Mouse (Mus musculus): ENCODE data around the gene Gtpbp6. TPM values are rescaled to one million over a fixed set of nuclear protein-coding genes. Genes with fewer than 3 reads are reported as not detected.
"Not testable (repeated sequence)": the region's sequence is repeated elsewhere in the genome, so short reads cannot be mapped to it uniquely, and the experiment has no call there.

Gene Gtpbp6
- total and polyA plus RNA-seq, 3 experiments: 16.6 to 35.6 (median 17.5) TPM

DNA sequence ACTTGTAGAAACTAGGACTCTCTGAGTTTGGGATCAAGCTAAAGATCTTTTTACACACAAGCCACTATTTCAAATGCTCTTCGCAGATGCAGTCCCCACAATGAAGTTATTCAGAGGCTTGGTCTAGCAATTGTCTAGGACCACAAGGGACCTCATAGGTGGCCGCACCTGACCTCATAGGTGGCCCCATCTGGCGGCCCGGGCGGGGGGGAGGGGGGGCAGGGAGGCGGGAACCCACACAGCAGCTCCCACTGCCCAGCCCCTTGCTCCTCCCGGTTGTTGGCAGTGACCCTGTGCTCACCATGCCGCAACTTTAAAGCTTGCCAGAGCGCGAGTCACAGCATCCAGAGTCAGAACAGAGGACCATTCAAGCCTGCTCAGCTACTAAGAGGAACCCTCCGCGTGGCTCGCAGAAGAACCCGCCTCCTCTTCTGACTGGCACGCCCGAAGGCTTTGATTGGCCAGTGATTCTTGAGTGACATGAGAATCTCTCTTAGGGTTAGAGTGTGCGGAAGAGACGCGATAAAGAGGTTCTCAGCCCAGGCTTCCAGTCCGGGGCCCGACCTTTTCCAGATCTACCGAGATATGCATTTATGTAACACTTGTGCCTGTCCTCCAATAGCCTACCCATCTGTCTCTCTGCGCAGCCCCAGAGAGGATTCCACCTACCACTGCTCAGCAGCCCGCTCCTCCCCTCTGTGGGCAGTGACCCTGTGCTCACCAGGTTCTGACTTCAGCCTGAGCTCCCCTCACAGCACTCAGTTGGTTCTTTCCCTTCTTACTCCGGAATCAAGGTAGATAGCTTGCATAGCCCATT is 13.8 kb downstream of the Gtpbp6 start, which contains the start of gene Gm35315:
Gene Gm35315 (minus strand): TSS at position 391 of the 817 bp plus-strand sequence.
- no peaks in the 10 kb centered on the region for H3K9me3 ChIP-seq (replicated peaks)
- DNase-seq (ENCODE audit: low spot score) (peak; percentile 79), ATAC-seq (ENCODE audit: extremely low read depth, insufficient number of reproducible peaks, low FRiP score, poor library complexity, severe bottlenecking) (peak; percentile 96)
- H3K4me3 ChIP-seq (ENCODE audit: low read depth, low read length): peak within 1 kb of the TSS; percentile 73
- H3K36me3 ChIP-seq (replicated peaks): peaks cover 3% of the 10 kb centered on the region
- TF ChIP-seq POLR2AphosphoS5 (IDR thresholded peaks at IDR 0.05; ENCODE audit: insufficient replicate concordance, low read depth, low read length) (no peak), CTCF (IDR thresholded peaks at IDR 0.05; ENCODE audit: low read depth, low read length) (no peak), GATA2 (IDR thresholded peaks at IDR 0.05; ENCODE audit: borderline replicate concordance, low read depth, low read length) (no peak), GATA1 (IDR thresholded peaks at IDR 0.05; ENCODE audit: borderline replicate concordance, low read length) (no peak), TAL1 (conservative IDR thresholded peaks at IDR 0.05; ENCODE audit: low read depth, low read length) (no peak)
- H3K27me3 ChIP-seq (ENCODE audit: insufficient read depth, low read length): no peaks in the 10 kb centered on the region
- peaks cover 17% of the 10 kb centered on the region for H3K4me1 ChIP-seq (ENCODE audit: insufficient read depth, low read depth, low read length)

DNA sequence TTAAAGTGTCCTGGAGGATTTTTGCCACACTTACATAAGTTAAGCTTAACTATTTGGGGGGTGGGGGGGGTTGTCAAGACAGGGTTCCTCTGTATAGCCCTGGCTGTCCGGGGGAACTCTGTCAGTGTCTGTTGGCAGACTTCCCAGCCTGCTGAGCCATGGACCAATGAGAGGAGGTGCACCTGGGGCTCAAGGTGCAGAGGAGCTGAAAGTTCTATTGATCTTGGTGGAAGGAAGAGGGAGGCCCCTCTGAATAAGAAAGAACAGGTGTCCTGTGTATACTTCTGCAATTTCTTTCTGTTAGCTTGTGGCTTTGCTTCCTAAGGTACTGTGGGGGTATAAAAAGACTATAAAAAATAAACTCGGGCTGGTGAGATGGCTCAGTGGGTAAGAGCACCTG is 16.5 kb downstream of the Gtpbp6 start:
- DNase-seq (ENCODE audit: low spot score) (no peak), ATAC-seq (ENCODE audit: extremely low read depth, insufficient number of reproducible peaks, low FRiP score, poor library complexity, severe bottlenecking) (no peak)
- Histone ChIP-seq H3K4me1 (ENCODE audit: insufficient read depth, low read depth, low read length) (peaks cover 17% of the 10 kb centered on the region), H3K4me3 (ENCODE audit: low read depth, low read length) (no peak overlapping the region), H3K27me3 (ENCODE audit: insufficient read depth, low read length) (no peaks in the 10 kb centered on the region), H3K9me3 (replicated peaks) (no peaks in the 10 kb centered on the region), H3K36me3 (replicated peaks) (peaks cover 3% of the 10 kb centered on the region)
- TF ChIP-seq CTCF (IDR thresholded peaks at IDR 0.05; ENCODE audit: low read depth, low read length) (no peak), GATA1 (IDR thresholded peaks at IDR 0.05; ENCODE audit: borderline replicate concordance, low read length) (no peak), TAL1 (conservative IDR thresholded peaks at IDR 0.05; ENCODE audit: low read depth, low read length) (no peak), GATA2 (IDR thresholded peaks at IDR 0.05; ENCODE audit: borderline replicate concordance, low read depth, low read length) (no peak), POLR2AphosphoS5 (IDR thresholded peaks at IDR 0.05; ENCODE audit: insufficient replicate concordance, low read depth, low read length) (no peak)

DNA sequence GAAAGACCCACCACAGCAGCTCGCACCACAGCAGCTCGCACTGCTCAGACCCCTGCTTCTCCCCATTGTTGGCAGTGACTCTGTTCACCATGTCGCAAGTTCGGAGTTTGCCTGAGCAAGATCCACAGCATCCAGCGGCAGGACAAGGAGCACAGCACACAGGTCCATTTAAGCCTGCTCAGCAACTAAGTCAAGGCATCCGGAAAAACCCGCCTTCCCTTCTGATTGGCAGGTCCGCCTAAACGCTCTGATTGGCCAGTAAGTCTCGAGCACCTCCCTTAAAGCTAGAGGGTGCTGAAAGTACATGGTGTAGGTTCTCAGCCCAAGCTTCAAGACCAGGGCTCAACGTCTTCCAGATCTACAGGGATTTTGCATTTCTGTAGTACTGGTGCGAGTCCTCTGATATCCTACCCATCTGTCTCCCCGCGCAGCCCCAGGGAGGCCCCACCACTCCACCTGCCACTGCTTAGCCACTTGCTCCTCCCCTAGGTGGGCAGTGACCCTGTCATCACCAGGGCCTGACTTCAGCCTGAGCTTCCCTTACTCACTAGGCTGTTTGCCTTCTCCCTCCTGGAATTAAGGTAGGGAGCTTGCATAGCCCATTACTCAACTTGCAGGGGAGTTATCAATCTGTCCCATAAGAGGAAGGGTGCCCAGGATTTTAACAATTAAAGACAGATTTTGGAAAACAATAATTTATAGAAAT is 21.7 kb downstream of the Gtpbp6 start:
- no peaks in the 10 kb centered on the region for H3K27me3 ChIP-seq (ENCODE audit: insufficient read depth, low read length)
- TF ChIP-seq TAL1 (conservative IDR thresholded peaks at IDR 0.05; ENCODE audit: low read depth, low read length) (no peak), GATA1 (IDR thresholded peaks at IDR 0.05; ENCODE audit: borderline replicate concordance, low read length) (no peak)
- DNase-seq (ENCODE audit: low spot score) (no peak), ATAC-seq (ENCODE audit: extremely low read depth, insufficient number of reproducible peaks, low FRiP score, poor library complexity, severe bottlenecking) (no peak; the same call in 1 of the 2 replicates)
- no peaks in the 10 kb centered on the region for H3K4me1 ChIP-seq (ENCODE audit: insufficient read depth, low read depth, low read length)
- H3K9me3 ChIP-seq (replicated peaks): 0 out of 2 replicates have a peak, but pooled peaks cover 4% of the 10 kb centered on the region
- no peak overlapping the region for H3K4me3 ChIP-seq (ENCODE audit: low read depth, low read length)
- peaks cover 13% of the 10 kb centered on the region for H3K36me3 ChIP-seq (replicated peaks)

DNA sequence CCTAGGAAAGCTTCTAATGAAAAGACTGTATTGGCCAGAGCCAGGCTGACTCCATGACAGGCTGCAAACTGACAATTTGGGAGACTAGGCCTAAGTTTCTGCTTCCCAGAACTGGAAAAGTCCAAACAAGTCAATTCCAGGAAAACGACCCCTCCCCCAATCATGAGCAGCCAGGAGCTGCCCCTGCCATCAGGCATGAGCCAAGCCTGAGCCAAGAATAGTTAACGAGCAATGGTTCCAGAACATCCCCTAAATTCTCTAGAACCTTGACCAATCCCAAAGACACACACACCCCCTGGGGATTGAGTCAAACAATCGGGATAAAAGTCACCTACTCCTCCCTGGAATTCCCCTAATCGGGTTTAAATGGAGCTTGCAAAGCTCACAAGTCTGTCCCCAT is 25.0 kb downstream of the Gtpbp6 start:
- Histone ChIP-seq H3K9me3 (replicated peaks) (peaks cover 18% of the 10 kb centered on the region), H3K36me3 (replicated peaks) (peaks cover 24% of the 10 kb centered on the region), H3K27me3 (ENCODE audit: insufficient read depth, low read length) (no peaks in the 10 kb centered on the region), H3K4me1 (ENCODE audit: insufficient read depth, low read depth, low read length) (no peaks in the 10 kb centered on the region), H3K4me3 (ENCODE audit: low read depth, low read length) (no peak overlapping the region)
- DNase-seq (ENCODE audit: low spot score) (no peak), ATAC-seq (ENCODE audit: extremely low read depth, insufficient number of reproducible peaks, low FRiP score, poor library complexity, severe bottlenecking) (no peak)
- TF ChIP-seq GATA1 (IDR thresholded peaks at IDR 0.05; ENCODE audit: borderline replicate concordance, low read length): no peak
- TF ChIP-seq GATA2 (IDR thresholded peaks at IDR 0.05; ENCODE audit: borderline replicate concordance, low read depth, low read length): no peak

DNA sequence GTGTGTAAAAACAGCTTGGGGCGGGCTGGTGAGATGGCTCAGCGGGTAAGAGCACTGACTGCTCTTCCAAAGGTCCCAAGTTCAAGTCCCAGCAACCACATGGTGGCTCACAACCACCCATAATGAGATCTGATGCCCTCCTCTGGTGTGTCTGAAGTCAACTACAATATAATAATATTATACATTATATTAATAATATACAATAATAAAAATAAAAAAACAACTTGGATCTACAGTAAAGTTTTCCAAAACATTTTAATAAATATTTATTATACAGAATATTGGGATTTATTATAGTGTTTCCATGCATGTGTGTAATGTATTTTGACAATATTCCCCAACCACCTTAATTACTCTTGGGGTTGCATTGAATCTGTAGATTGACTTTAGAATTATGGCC is 35.6 kb downstream of the Gtpbp6 start, which contains the start of gene Gm17655:
Gene Gm17655 (minus strand): TSS at position 101 of the 400 bp plus-strand sequence.
- peaks cover 18% of the 10 kb centered on the region for H3K9me3 ChIP-seq (replicated peaks)
- not testable (repeated sequence) for H3K27me3 ChIP-seq (ENCODE audit: insufficient read depth, low read length); DNase-seq (ENCODE audit: low spot score); ATAC-seq (ENCODE audit: extremely low read depth, insufficient number of reproducible peaks, low FRiP score, poor library complexity, severe bottlenecking); H3K4me1 ChIP-seq (ENCODE audit: insufficient read depth, low read depth, low read length); H3K4me3 ChIP-seq (ENCODE audit: low read depth, low read length); H3K36me3 ChIP-seq (replicated peaks)

DNA sequence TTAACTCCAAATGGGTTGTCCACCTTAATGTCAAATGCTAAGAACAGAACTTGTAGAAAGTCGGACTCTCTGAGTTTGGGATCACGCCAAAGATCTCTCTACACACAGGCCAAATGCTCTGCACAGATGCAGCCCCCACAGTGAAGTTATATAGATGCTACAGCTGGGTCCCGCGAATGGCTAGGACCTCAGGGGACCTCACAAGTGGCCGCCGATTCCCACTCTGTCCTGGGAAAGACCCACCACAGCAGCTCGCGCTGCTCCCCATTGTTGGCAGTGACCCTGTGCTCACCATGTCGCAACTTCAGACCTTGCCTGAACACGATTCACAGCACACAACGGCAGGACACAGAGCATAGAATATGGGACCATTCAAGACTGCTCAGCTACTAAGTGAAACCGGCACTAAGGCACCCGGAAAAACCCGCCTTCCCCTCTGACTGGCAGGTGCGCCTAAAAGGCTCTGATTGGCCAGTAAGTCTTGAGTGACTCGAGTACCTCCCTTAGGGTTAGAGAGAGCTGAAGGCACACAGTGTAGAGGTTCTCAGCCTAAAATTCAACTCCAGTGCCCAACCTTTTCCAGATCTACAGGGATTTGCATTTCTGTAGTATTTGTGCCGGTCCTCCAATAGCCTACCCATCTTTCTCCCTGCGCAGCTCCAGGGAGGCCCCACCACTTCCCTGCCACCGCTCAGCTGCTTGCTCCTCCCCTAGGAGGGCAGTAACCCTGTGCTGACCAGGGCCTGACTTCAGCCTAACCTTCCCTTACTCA is 50.2 kb downstream of the Gtpbp6 start:
- peaks cover 2% of the 10 kb centered on the region; the same call in 1 of the 2 replicates for H3K9me3 ChIP-seq (replicated peaks)
- H3K36me3 ChIP-seq (replicated peaks): peaks cover 3% of the 10 kb centered on the region
- no peaks in the 10 kb centered on the region for H3K27me3 ChIP-seq (ENCODE audit: insufficient read depth, low read length)
- ATAC-seq (ENCODE audit: extremely low read depth, insufficient number of reproducible peaks, low FRiP score, poor library complexity, severe bottlenecking): peak; percentile 98
- DNase-seq (ENCODE audit: low spot score): peak; percentile 70
- H3K4me3 ChIP-seq (ENCODE audit: low read depth, low read length): peak overlapping the region; percentile 88
- TF ChIP-seq GATA2 (IDR thresholded peaks at IDR 0.05; ENCODE audit: borderline replicate concordance, low read depth, low read length) (no peak), TAL1 (conservative IDR thresholded peaks at IDR 0.05; ENCODE audit: low read depth, low read length) (no peak), CTCF (IDR thresholded peaks at IDR 0.05; ENCODE audit: low read depth, low read length) (no peak), POLR2AphosphoS5 (IDR thresholded peaks at IDR 0.05; ENCODE audit: insufficient replicate concordance, low read depth, low read length) (no peak), GATA1 (IDR thresholded peaks at IDR 0.05; ENCODE audit: borderline replicate concordance, low read length) (no peak)
- peaks cover 6% of the 10 kb centered on the region for H3K4me1 ChIP-seq (ENCODE audit: insufficient read depth, low read depth, low read length)

Other genes starting within 250 kb of the Gtpbp6 start
- 20.8 and 29.5 TPM in 2 replicates for gene Gm15446, start 184.8 kb downstream of the Gtpbp6 start, total RNA-seq (2014; fragmentation: Nextera tagmentation)
- gene Gm15446, start 184.8 kb downstream of the Gtpbp6 start, total RNA-seq (2017): 41.4 and 108 TPM in 2 replicates
- gene Gm15446, start 184.8 kb downstream of the Gtpbp6 start, polyA plus RNA-seq (2012): 0.17 and 1.7 TPM in 2 replicates
- 46.6 and 51.3 TPM in 2 replicates for gene Zfp932, start 111.7 kb downstream of the Gtpbp6 start, total RNA-seq (2014; fragmentation: Nextera tagmentation)
- gene Zfp932, start 111.7 kb downstream of the Gtpbp6 start, total RNA-seq (2017): 45.7 and 69.9 TPM in 2 replicates
- gene Zfp932, start 111.7 kb downstream of the Gtpbp6 start, polyA plus RNA-seq (2012): 0.66 and 0.77 TPM in 2 replicates
- 33.2 and 49.1 TPM in 2 replicates for gene Gm17655, start 35.7 kb downstream of the Gtpbp6 start, total RNA-seq (2014; fragmentation: Nextera tagmentation)
- 6.5 and 16.0 TPM in 2 replicates for gene Gm17655, start 35.7 kb downstream of the Gtpbp6 start, total RNA-seq (2017)
- gene Gm17655, start 35.7 kb downstream of the Gtpbp6 start, polyA plus RNA-seq (2012): 0.14 and 0.50 TPM in 2 replicates
- 5.4 and 7.4 TPM in 2 replicates for gene Gm35315, start 13.8 kb downstream of the Gtpbp6 start, total RNA-seq (2014; fragmentation: Nextera tagmentation)
- gene Gm35315, start 13.8 kb downstream of the Gtpbp6 start, total RNA-seq (2017): 3.8 TPM in 2 replicates
- 0.09 and 0.10 TPM in 2 replicates for gene Gm35315, start 13.8 kb downstream of the Gtpbp6 start, polyA plus RNA-seq (2012)
- gene Plcxd1, start 8.2 kb downstream of the Gtpbp6 start, total RNA-seq (2014; fragmentation: Nextera tagmentation): not detected in 2 replicates
- 0.06 and 0.11 TPM in 2 replicates for gene Plcxd1, start 8.2 kb downstream of the Gtpbp6 start, total RNA-seq (2017)
- not detected in 2 replicates for gene Plcxd1, start 8.2 kb downstream of the Gtpbp6 start, polyA plus RNA-seq (2012)
- gene Zfp605, start 1.9 kb upstream of the Gtpbp6 start, total RNA-seq (2014; fragmentation: Nextera tagmentation): 10.4 and 12.1 TPM in 2 replicates
- gene Zfp605, start 1.9 kb upstream of the Gtpbp6 start, total RNA-seq (2017): 7.3 and 8.2 TPM in 2 replicates
- gene Zfp605, start 1.9 kb upstream of the Gtpbp6 start, polyA plus RNA-seq (2012): 0.24 and 0.40 TPM in 2 replicates
- gene Chfr, start 27.6 kb upstream of the Gtpbp6 start, total RNA-seq (2014; fragmentation: Nextera tagmentation): 82.8 and 93.5 TPM in 2 replicates
- gene Chfr, start 27.6 kb upstream of the Gtpbp6 start, total RNA-seq (2017): 65.3 and 79.8 TPM in 2 replicates
- gene Chfr, start 27.6 kb upstream of the Gtpbp6 start, polyA plus RNA-seq (2012): 37.1 and 49.0 TPM in 2 replicates
- gene Golga3, start 68.5 kb upstream of the Gtpbp6 start, total RNA-seq (2014; fragmentation: Nextera tagmentation): 21.3 and 25.1 TPM in 2 replicates
- gene Golga3, start 68.5 kb upstream of the Gtpbp6 start, total RNA-seq (2017): 20.7 and 27.3 TPM in 2 replicates
- 2.8 and 4.2 TPM in 2 replicates for gene Golga3, start 68.5 kb upstream of the Gtpbp6 start, polyA plus RNA-seq (2012)
- 42.6 and 52.7 TPM in 2 replicates for gene Ankle2, start 122.8 kb upstream of the Gtpbp6 start, total RNA-seq (2014; fragmentation: Nextera tagmentation)
- 34.3 and 40.7 TPM in 2 replicates for gene Ankle2, start 122.8 kb upstream of the Gtpbp6 start, total RNA-seq (2017)
- gene Ankle2, start 122.8 kb upstream of the Gtpbp6 start, polyA plus RNA-seq (2012): 8.1 and 11.7 TPM in 2 replicates
- 52.8 and 69.2 TPM in 2 replicates for gene Pgam5, start 161.7 kb upstream of the Gtpbp6 start, total RNA-seq (2014; fragmentation: Nextera tagmentation)
- gene Pgam5, start 161.7 kb upstream of the Gtpbp6 start, total RNA-seq (2017): 67.0 and 76.5 TPM in 2 replicates
- 20.9 and 23.8 TPM in 2 replicates for gene Pgam5, start 161.7 kb upstream of the Gtpbp6 start, polyA plus RNA-seq (2012)
- gene Pxmp2, start 178.0 kb upstream of the Gtpbp6 start, total RNA-seq (2014; fragmentation: Nextera tagmentation): 13.0 and 17.5 TPM in 2 replicates
- gene Pxmp2, start 178.0 kb upstream of the Gtpbp6 start, total RNA-seq (2017): 12.9 and 15.6 TPM in 2 replicates
- 41.4 and 52.9 TPM in 2 replicates for gene Pxmp2, start 178.0 kb upstream of the Gtpbp6 start, polyA plus RNA-seq (2012)
- gene Pole, start 178.1 kb upstream of the Gtpbp6 start, total RNA-seq (2014; fragmentation: Nextera tagmentation): 139 and 144 TPM in 2 replicates
- 64.6 and 67.2 TPM in 2 replicates for gene Pole, start 178.1 kb upstream of the Gtpbp6 start, total RNA-seq (2017)
- 30.0 and 30.9 TPM in 2 replicates for gene Pole, start 178.1 kb upstream of the Gtpbp6 start, polyA plus RNA-seq (2012)
- not detected in 2 replicates for gene P2rx2, start 235.0 kb upstream of the Gtpbp6 start, total RNA-seq (2014; fragmentation: Nextera tagmentation)
- not detected in 2 replicates for gene P2rx2, start 235.0 kb upstream of the Gtpbp6 start, total RNA-seq (2017)
- gene P2rx2, start 235.0 kb upstream of the Gtpbp6 start, polyA plus RNA-seq (2012): not detected in 2 replicates
- gene Lrcol1, start 236.5 kb upstream of the Gtpbp6 start, total RNA-seq (2014; fragmentation: Nextera tagmentation): not detected in 2 replicates
- gene Lrcol1, start 236.5 kb upstream of the Gtpbp6 start, total RNA-seq (2017): not detected in 2 replicates
- gene Lrcol1, start 236.5 kb upstream of the Gtpbp6 start, polyA plus RNA-seq (2012): not detected in 2 replicates